Mouse (Mus musculus): ENCODE data around the gene Vmn1r26.
"Not testable (repeated sequence)": the region's sequence is repeated elsewhere in the genome, so short reads cannot be mapped to it uniquely, and the experiment has no call there.

The Vmn1r26 gene

GRCm38 (mm10) chr6:58015059-58015458 is at the start of gene Vmn1r26:
Gene Vmn1r26 (minus strand): TSS chr6:58015159.
- no peak for DNase-seq

GRCm38 (mm10) chr6:58044025-58044424 is 29.1 kb upstream of the Vmn1r26 start:
- no peak for DNase-seq

GRCm38 (mm10) chr6:58017478-58017877 is 2.5 kb upstream of the Vmn1r26 start:
- not testable (repeated sequence) for DNase-seq

- no peak for DNase-seq
Measured at GRCm38 (mm10) chr6:57980710-57981109, 34.2 kb downstream of the Vmn1r26 start, which contains the start of gene Vmn1r25. Gene Vmn1r25 (minus strand): TSS chr6:57980810.

- DNase-seq, result not testable (repeated sequence)
Measured at GRCm38 (mm10) chr6:57961403-57961802, 53.6 kb downstream of the Vmn1r26 start, which contains the start of gene Vmn1r24. Gene Vmn1r24 (minus strand): TSS chr6:57961503.

All from kidney, postnatal 4 days (tissue).